Mouse (Mus musculus) embryonic facial prominence, embryonic 11.5 days (tissue): ENCODE data around the gene Higd1b. TPM values are rescaled to one million over a fixed set of nuclear protein-coding genes. Genes with fewer than 3 reads are reported as not detected.

Experiments
- ATAC-seq: fragments of 200-750 bp; cut with Nextera tagmentation; replicated peaks from 2 replicates; pipeline ENCODE4 v1.8.0; 2017; ENCODE audit warnings: low read depth; ENCODE audit not compliant: insufficient number of reproducible peaks, low FRiP score, low TSS enrichment
- DNase-seq: peaks from one replicate; pipeline ENCODE4 v3.0.0-alpha.2; 2015; ENCODE audit warnings: low spot score
- H3K27ac ChIP-seq: fragments of 300-500 bp; sonication (generic); replicated peaks from 2 replicates; pipeline ENCODE4 v1.5.1; 2014; ENCODE audit warnings: mild to moderate bottlenecking, low read depth, low read length, control low read depth
- H3K27me3 ChIP-seq: fragments of 300-500 bp; sonication (generic); 2 replicates; pipeline ENCODE4 v1.6.1; 2014; ENCODE audit warnings: mild to moderate bottlenecking, low read length, moderate library complexity, mixed read lengths; ENCODE audit not compliant: control insufficient read depth, insufficient read depth
- H3K36me3 ChIP-seq: fragments of 300-500 bp; sonication (generic); replicated peaks from 2 replicates; pipeline ENCODE4 v1.6.1; 2014; ENCODE audit warnings: low read depth, mild to moderate bottlenecking, low read length, moderate library complexity, mixed read lengths; ENCODE audit not compliant: control insufficient read depth, insufficient read depth
- H3K4me1 ChIP-seq: fragments of 300-500 bp; sonication (generic); 2 replicates; pipeline ENCODE4 v1.6.1; 2014; ENCODE audit warnings: low read length, mixed read lengths; ENCODE audit not compliant: control insufficient read depth, insufficient read depth
- H3K4me2 ChIP-seq: fragments of 300-500 bp; sonication (generic); 2 replicates; pipeline ENCODE4 v1.6.1; 2014; ENCODE audit warnings: low read depth, mild to moderate bottlenecking, control low read depth, low read length, moderate library complexity
- H3K4me3 ChIP-seq: fragments of 300-500 bp; sonication (generic); 2 replicates; pipeline ENCODE4 v1.5.1; 2014; ENCODE audit warnings: low read depth, low read length, control low read depth
- H3K9ac ChIP-seq: fragments of 300-500 bp; sonication (generic); replicated peaks from 2 replicates; pipeline ENCODE4 v1.6.1; 2014; ENCODE audit warnings: mild to moderate bottlenecking, control low read depth, low read length
- H3K9me3 ChIP-seq: fragments of 300-500 bp; sonication (generic); replicated peaks from 2 replicates; pipeline ENCODE4 v1.6.1; 2016; ENCODE audit warnings: mild to moderate bottlenecking, low read length, inconsistent platforms, mixed read lengths; ENCODE audit not compliant: control insufficient read depth
- WGBS: fragments of 180-500 bp; shearing (Covaris S2); extraction: QIAGEN DNeasy Blood & Tissue Kit; methylation state at CpG from one replicate; pipeline ENCODE4 v1.1.7; 2014; 5-methylcytosine and 5-hydroxymethylcytosine counted together
- polyA plus RNA-seq: library from polyadenylated mRNA; unstranded; fragments of >200 nt; fragmentation: Nextera tagmentation; extraction: Ambion mirVana; gene quantifications from 2 replicates; pipeline ENCODE4 v1.2.1, GENCODE M21; 2014

Higd1b gene
- polyA plus RNA-seq, 1 experiment from 2014 or later, result not detected

DNA sequence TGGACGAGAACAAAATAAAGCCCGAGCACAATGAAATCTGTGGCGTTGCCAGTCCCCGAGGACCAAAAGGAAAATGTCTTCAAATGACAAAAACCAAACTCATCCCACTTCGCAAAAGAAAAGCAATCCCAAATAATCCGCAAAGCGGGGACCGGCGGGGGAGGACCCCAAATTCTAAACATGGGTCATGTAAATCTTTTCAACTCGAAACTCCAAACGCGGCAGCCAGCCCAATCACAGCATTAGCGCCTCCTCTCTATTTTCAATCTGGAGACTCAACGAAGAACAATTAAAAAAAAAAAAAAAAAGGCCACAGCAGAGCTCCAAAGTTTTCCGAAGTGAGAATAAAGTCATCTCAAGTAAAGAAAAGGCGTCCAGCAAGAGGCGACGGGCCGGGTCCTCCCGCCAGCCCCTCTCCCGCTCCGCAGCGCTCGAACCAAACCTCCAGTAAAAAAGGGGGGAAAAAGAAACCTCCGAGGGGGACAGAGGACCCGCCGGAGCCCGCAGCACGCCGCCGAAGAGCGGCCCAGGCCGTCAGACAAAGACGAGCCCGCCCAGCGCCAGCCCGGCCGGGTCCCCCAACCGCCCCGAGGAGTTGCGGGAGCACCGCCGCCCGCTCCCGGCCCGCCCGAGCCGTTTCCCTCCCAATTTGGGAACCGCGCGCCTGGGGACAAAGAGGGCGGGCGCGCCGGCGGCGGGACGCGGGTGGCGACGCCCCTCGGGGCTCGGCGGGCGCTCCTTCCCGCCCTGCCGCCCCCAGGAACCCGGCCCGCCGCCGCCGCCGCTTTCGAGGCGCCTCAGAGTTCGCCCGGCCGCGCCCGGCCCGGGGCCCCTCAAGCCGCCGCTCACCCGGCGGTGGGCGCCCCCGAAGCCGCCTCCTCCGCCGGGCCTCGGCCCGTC lies 17.3 kb upstream of the Higd1b start:
- H3K4me2 ChIP-seq, result peak overlapping the region; percentile 89
- H3K36me3 ChIP-seq, result no peaks in the 10 kb centered on the region
- H3K9ac ChIP-seq, result peak overlapping the region; percentile 98
- H3K27me3 ChIP-seq, result no peaks in the 10 kb centered on the region
- H3K27ac ChIP-seq, result peak overlapping the region; percentile 100
- DNase-seq, result peak; percentile 63
- peak overlapping the region; percentile 82 for H3K4me3 ChIP-seq
- H3K9me3 ChIP-seq, result no peaks in the 10 kb centered on the region
- ATAC-seq, result peak; percentile 10; the same call in 1 of the 2 replicates
- WGBS, result under 1% methylated on average over 55 of the region's 92 CpGs
- H3K4me1 ChIP-seq, result peaks cover 2% of the 10 kb centered on the region

DNA sequence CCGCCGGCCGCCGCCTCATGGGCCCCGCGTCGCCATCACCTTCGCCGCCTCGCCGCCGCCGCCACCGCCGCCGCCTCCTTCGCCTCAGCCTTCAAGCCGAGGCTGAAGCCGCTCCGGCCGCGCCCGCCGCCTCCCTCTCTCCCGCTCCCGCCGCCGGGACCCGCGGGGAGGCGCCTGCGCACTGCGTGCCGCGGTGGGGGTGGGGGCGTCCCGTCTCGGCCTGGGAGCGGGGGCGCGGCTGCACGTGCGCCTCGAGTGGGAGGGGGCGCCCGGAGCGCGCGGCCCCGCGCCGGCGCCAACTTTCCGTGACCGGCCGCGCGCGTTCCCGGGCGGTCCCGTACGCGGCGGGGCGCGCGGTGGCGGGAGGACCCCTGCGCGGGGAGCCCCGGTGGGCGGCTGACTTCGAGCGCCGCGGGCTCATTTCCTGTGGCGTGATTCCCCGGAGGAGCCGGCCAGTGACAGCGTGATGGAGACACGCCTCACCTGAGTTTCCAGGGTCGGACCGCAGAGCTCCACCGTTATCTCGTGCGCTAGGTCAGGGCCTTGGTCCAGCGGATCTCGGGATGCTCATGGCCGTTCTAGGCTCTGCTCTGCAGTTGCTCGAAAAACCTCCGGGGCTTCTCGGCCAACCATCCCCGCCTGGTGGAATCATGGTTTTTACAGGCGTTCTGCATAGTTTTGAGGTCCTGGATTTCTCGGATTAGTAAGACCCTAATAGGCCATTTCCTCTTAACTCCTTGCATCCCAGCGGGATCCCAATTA lies 16.4 kb upstream of the Higd1b start, which contains the start of gene Gjc1:
Gene Gjc1 (minus strand): TSS at position 680 of the 762 bp plus-strand sequence.
- no peaks in the 10 kb centered on the region for H3K9me3 ChIP-seq
- H3K4me3 ChIP-seq, result peak within 1 kb of the TSS; percentile 82
- peak within 1 kb of the TSS; percentile 98 for H3K9ac ChIP-seq
- under 1% methylated on average over 60 of the region's 97 CpGs for WGBS
- ATAC-seq, result peak; percentile 82
- peaks cover 2% of the 10 kb centered on the region for H3K4me1 ChIP-seq
- DNase-seq, result peak; percentile 90
- H3K27me3 ChIP-seq, result no peaks in the 10 kb centered on the region
- H3K27ac ChIP-seq, result peak within 1 kb of the TSS; percentile 100
- H3K36me3 ChIP-seq, result no peaks in the 10 kb centered on the region
- H3K4me2 ChIP-seq, result peak within 1 kb of the TSS; percentile 89

DNA sequence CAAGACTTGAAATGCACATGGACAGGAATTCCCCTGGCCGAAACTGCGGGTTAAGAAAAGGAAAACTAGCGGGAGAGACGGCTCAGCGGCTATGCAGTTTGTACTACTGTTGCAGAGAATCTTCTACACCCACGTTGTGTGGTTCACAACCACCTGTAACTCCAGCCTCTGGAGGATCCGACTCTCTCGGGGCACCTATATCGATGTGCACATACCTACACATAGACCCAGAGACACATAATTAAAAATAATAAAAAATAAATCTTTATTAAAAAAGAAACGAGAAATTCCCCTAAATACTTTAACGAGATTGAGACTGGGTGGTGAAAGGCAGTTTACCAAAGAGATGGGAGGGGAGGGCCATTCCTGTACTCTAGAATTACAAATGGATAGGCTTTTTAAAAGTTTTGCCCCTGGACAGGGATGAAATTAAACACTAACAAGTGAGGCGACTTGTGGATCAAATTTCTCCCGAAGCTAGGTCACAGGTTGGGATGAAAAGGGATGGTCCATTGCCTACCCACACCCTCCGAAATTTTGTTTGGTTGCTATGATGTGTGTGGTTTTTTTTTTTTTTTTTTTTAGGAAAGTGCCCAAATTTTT lies 15.8 kb upstream of the Higd1b start:
- peak overlapping the region; percentile 98 for H3K9ac ChIP-seq
- peak overlapping the region; percentile 82 for H3K4me3 ChIP-seq
- ATAC-seq (peak; percentile 53; the same call in 1 of the 2 replicates), DNase-seq (peak; percentile 34)
- no peaks in the 10 kb centered on the region for H3K36me3 ChIP-seq
- H3K9me3 ChIP-seq, result no peaks in the 10 kb centered on the region
- no peaks in the 10 kb centered on the region for H3K27me3 ChIP-seq
- WGBS, result 4% methylated on average over 14 of the region's 14 CpGs
- H3K4me2 ChIP-seq, result peak overlapping the region; percentile 89
- peak overlapping the region; percentile 100 for H3K27ac ChIP-seq
- H3K4me1 ChIP-seq, result peaks cover 2% of the 10 kb centered on the region

DNA sequence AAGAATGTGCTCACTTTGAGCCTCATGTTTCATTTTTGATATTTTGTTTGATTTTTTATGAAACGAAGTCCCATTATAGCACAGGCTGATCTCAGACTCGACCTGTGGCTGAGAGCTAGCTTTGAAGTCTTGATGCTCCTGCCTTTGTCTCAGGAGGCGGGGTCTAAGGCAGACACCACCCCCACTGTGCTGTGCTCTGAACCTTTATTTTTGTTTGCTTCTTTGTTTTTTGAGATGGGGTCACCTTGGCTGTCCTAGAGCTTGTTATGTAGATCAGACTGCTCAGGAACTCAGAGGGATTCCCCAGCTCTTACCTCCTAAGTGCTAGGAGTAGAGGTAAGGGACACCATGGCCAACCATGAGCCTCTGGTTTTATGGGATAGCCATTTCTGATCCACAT lies 15.2 kb upstream of the Higd1b start:
- Histone ChIP-seq H3K27ac (no peak overlapping the region), H3K4me3 (no peak overlapping the region), H3K4me1 (peaks cover 2% of the 10 kb centered on the region), H3K9ac (no peak overlapping the region), H3K27me3 (no peaks in the 10 kb centered on the region), H3K9me3 (no peaks in the 10 kb centered on the region), H3K4me2 (no peak overlapping the region), H3K36me3 (no peaks in the 10 kb centered on the region)
- no peak for DNase-seq
- ATAC-seq, result no peak
- 5% methylated on average over 3 of the region's 3 CpGs for WGBS

DNA sequence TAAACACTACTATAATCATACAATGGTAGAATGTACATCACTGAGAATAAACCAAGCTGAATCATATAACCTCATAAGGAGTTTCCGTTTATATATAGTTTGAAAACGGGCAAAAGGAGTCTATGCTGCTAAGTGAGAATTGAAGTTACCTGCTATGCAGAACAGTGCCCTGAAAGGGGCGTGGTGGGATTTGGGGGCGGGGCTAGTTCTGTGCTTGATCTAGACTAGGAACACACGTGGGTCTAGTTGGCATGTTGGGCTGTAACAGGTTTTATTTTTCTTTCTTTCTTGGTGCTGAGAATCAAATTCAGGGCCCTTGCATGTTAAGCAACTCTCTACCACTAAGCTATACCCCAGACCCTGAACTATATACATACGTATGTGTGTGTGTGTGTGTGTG lies 14.4 kb upstream of the Higd1b start:
- WGBS, result 48% methylated on average over 6 of the region's 6 CpGs
- DNase-seq (peak; percentile 35), ATAC-seq (no peak)
- Histone ChIP-seq H3K4me1 (no peaks in the 10 kb centered on the region; the same call in 1 of the 2 replicates), H3K9me3 (no peaks in the 10 kb centered on the region), H3K9ac (no peak overlapping the region), H3K27ac (no peak overlapping the region), H3K27me3 (no peaks in the 10 kb centered on the region), H3K4me2 (no peak overlapping the region), H3K36me3 (no peaks in the 10 kb centered on the region), H3K4me3 (no peak overlapping the region)

DNA sequence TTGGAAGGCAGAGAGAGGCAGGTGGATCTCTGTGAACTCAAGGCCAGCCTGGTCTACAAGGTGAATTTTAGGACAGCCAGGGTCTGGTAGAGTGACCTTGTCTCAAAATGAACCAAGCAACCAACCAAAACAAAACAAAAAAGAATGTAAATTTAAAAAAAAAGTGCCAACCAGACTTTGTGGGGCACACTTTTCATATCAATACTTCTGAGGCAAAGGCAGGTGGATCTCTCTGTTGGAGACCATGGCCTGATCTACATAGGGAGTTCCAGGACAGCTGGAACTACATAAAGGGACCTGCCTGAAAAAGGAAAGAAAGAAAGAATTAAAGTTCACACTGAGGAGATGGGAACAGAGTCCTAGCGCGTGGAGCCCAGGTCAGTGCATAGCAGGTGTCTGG lies 9.2 kb upstream of the Higd1b start:
- H3K4me3 ChIP-seq, result no peak overlapping the region
- H3K27me3 ChIP-seq, result no peaks in the 10 kb centered on the region
- no peaks in the 10 kb centered on the region for H3K4me1 ChIP-seq
- no peak overlapping the region for H3K27ac ChIP-seq
- H3K4me2 ChIP-seq, result no peak overlapping the region
- no peak overlapping the region for H3K9ac ChIP-seq
- H3K9me3 ChIP-seq, result no peaks in the 10 kb centered on the region
- no peak for DNase-seq
- no peak for ATAC-seq
- H3K36me3 ChIP-seq, result no peaks in the 10 kb centered on the region
- WGBS, result 74% methylated on average over 2 of the region's 2 CpGs

DNA sequence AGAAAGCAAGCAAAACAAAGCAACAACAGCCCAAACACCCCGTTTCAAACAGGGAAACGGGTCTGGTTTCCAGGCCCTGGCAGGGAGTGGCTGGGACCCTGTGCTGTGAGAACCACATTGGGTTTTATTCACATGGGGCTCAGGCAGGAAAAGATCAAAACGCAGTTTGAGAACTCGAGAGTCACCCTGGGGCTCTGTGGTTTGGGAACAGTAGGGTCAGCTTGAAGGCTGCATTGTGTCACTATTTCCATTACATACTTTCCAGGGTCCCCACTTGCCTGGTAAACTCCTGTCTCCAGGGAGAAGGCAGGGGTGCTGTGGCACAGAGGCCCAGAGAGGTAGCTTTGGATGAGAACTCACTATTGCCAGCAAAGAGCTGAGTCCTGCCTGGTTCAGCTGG lies 8.6 kb upstream of the Higd1b start:
- no peaks in the 10 kb centered on the region for H3K4me1 ChIP-seq
- no peaks in the 10 kb centered on the region for H3K36me3 ChIP-seq
- no peaks in the 10 kb centered on the region for H3K27me3 ChIP-seq
- H3K9ac ChIP-seq, result no peak overlapping the region
- H3K4me2 ChIP-seq, result no peak overlapping the region
- 49% methylated on average over 4 of the region's 4 CpGs for whole genome bisulfite sequencing
- H3K27ac ChIP-seq, result no peak overlapping the region
- H3K4me3 ChIP-seq, result no peak overlapping the region
- DNase-seq, result no peak
- no peaks in the 10 kb centered on the region for H3K9me3 ChIP-seq
- ATAC-seq, result no peak
